Mouse (Mus musculus) thymus, postnatal 4 days (tissue): ENCODE results near the gene Bcat1.
A peak's percentile ranks its signal among the peaks of the same experiment; 100 is the strongest.

Experiments used
- DNase-seq: peaks from one replicate; pipeline ENCODE4 v3.0.0; 2021

Gene Bcat1

GRCm38 (mm10) chr6:145091998-145092397, 16.0 kb upstream of the Bcat1 start:
- DNase-seq = no peak

GRCm38 (mm10) chr6:145090928-145091327, 14.9 kb upstream of the Bcat1 start:
- DNase-seq = no peak

- DNase-seq = peak; percentile 68
Measured at GRCm38 (mm10) chr6:145090201-145090863, 14.3 kb upstream of the Bcat1 start.

GRCm38 (mm10) chr6:145089373-145089772, 13.4 kb upstream of the Bcat1 start:
- peak; percentile 29 for DNase-seq

GRCm38 (mm10) chr6:145088451-145089113, 12.6 kb upstream of the Bcat1 start:
- DNase-seq = no peak

- no peak for DNase-seq
Measured at GRCm38 (mm10) chr6:145084343-145085117, 8.5 kb upstream of the Bcat1 start.

GRCm38 (mm10) chr6:145081721-145082120, 5.7 kb upstream of the Bcat1 start:
- no peak for DNase-seq

- no peak for DNase-seq
Measured at GRCm38 (mm10) chr6:145079087-145079759, 3.2 kb upstream of the Bcat1 start.

GRCm38 (mm10) chr6:145076286-145076685, 302 bp upstream of the Bcat1 start:
- no peak for DNase-seq

- DNase-seq = peak; percentile 31
Measured at GRCm38 (mm10) chr6:145075088-145075547, 866 bp downstream of the Bcat1 start.

- no peak for DNase-seq
Measured at GRCm38 (mm10) chr6:145074461-145074860, 1.5 kb downstream of the Bcat1 start.

- DNase-seq = no peak
Measured at GRCm38 (mm10) chr6:145069921-145070320, 6.1 kb downstream of the Bcat1 start.

- DNase-seq = no peak
Measured at GRCm38 (mm10) chr6:145069397-145069796, 6.6 kb downstream of the Bcat1 start.

- no peak for DNase-seq
Measured at GRCm38 (mm10) chr6:145067679-145068078, 8.3 kb downstream of the Bcat1 start.

- DNase-seq = no peak
Measured at GRCm38 (mm10) chr6:145066416-145066815, 9.6 kb downstream of the Bcat1 start.

GRCm38 (mm10) chr6:145065301-145065845, 10.6 kb downstream of the Bcat1 start:
- DNase-seq = no peak

GRCm38 (mm10) chr6:145064104-145064503, 11.9 kb downstream of the Bcat1 start:
- no peak for DNase-seq

- DNase-seq = no peak
Measured at GRCm38 (mm10) chr6:145063212-145063868, 12.6 kb downstream of the Bcat1 start.

- no peak for DNase-seq
Measured at GRCm38 (mm10) chr6:145062763-145063162, 13.2 kb downstream of the Bcat1 start.

- DNase-seq = no peak
Measured at GRCm38 (mm10) chr6:145061361-145061760, 14.6 kb downstream of the Bcat1 start.

GRCm38 (mm10) chr6:145056102-145056501, 19.9 kb downstream of the Bcat1 start:
- no peak for DNase-seq

- DNase-seq = no peak
Measured at GRCm38 (mm10) chr6:145055277-145055858, 20.6 kb downstream of the Bcat1 start.
